Mouse (Mus musculus) urinary bladder, postnatal 36 days (tissue): Measurements from ENCODE around the gene AI413582.

Source experiments
- DNase-seq, 2 experiments: peaks; one replicate each; pipeline ENCODE4 v3.0.0; 2022; ENCODE audit warnings: low spot score in 2 of 2, mixed read lengths in 1 of 2

AI413582 gene

GRCm38 (mm10) chr17:27555512-27556172, 9.9 kb downstream of the AI413582 start:
- peak; percentile 51 to 77 for DNase-seq

DNA sequence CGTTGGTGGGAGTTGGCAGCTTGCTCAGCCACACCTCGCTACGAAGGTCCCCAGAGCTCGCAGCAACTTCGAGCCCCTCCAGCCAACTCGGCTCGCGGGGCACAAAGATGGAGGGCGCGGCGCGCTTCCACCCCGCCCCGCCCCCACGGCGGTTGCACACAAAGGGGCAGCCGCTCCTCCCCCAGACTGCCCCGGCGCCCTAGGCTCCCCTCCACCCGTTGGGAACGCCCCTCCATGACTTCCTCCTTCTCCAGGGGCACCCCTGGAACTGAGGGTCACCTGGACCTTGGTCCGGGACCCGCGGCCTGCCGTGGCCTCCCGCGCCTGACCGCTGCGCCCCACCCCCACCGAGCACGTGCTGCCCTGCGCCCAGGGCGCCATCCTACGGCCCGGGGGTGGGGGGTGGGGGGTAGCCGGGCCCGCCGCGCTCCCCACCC, 10.5 kb downstream of the AI413582 start:
- DNase-seq = no peak

DNA sequence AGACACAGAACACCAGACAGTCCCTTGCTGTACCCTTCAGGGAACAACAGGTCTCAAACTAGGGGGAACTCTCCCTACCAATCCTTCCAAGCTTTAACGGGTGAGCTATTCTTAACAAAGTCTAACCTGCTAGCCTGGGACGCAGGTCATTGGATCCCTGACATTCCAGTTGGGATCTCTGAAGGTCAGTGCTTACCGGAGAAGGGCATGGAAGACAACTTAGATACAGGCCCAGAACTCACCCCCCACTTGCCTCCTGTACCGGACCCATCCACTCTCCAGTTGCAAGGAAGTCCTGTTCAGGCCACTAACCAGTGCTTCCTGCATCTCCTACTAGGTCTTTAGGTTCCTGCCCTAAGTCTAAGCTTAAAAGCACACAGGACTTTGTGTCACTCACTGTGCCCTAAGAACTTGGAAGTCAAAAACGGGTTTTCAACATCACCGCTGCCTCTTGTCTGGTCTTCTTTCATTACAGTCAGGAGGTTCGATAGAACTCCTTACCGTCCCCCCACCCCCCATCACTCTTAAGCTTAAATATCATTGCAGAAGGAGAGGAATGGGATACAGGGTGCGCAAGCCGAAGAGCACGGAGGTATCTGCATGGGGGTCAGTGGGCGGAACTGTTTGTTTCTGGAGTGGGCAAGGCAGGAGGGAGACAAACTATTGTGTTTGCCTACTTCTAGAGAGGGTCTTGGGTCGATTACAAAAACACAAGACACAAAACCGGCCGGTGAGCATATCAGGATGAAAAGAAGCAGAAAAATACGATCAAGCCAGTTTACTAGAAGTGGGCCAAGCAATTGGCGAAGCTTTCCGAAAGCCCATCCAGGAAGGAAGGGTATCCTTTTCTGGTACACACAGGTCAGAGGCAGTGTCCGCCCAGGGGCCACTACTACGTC, 11.2 kb downstream of the AI413582 start:
- no peak for DNase-seq

GRCm38 (mm10) chr17:27552215-27553201, 13.0 kb downstream of the AI413582 start:
- no peak for DNase-seq

GRCm38 (mm10) chr17:27551393-27551940, 14.1 kb downstream of the AI413582 start:
- peak in 1 of 2 experiments; percentile 60 for DNase-seq

DNA sequence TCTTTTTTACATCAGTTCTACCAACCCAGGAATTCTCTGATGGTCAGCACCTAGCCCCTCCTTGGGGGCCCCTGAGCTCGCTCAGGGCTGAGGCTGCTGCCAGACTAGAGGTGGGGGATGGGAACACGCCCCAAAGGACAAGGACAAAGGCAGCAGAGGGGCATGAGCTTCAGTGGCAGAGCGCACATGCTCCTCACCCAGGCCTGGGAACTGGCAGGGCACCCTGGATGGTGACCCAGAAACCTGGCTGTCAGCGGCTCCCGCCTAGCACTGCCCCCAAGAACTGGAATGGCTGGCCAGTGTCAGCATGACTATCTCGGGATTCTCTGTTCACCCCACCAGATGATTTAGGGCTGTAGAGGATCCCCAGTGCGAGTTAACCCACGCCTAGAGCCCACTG, 16.3 kb downstream of the AI413582 start:
- no peak for DNase-seq

DNA sequence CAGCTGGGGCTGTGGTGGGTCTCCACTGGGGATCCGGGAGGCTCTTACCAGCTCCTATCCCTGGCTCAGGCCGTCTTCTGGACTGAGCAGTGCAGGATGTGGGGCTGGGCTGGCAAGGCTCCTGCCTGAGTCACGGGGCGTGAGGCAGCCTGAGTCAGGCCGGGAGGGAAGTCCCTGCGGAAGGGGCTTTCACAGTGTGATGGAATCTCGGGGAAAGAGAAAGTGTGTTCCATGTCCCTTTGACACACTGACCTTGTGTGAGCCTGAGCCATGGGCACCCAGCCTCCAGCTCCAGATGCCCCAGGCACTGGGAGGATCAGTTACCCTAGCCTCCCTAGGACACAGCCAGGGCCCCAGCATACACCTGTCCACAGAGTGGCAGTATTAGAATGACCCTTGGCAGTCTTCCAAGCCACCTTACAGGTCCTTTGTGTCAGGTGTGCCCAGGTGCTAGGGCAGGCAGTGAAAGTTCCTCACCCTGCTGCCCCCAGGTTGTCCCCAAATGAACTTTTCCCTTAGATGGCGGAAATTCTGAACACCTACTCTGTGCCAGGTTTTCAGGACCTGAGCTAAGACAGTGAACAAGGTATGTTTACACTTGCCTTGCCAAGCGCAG, 18.2 kb downstream of the AI413582 start:
- peak; percentile 59 to 73 for DNase-seq

GRCm38 (mm10) chr17:27546574-27547085, 18.9 kb downstream of the AI413582 start:
- DNase-seq = no peak

- DNase-seq = no peak
These were observed 19.6 kb downstream of the AI413582 start for GRCm38 (mm10) chr17:27545991-27546390.

DNA sequence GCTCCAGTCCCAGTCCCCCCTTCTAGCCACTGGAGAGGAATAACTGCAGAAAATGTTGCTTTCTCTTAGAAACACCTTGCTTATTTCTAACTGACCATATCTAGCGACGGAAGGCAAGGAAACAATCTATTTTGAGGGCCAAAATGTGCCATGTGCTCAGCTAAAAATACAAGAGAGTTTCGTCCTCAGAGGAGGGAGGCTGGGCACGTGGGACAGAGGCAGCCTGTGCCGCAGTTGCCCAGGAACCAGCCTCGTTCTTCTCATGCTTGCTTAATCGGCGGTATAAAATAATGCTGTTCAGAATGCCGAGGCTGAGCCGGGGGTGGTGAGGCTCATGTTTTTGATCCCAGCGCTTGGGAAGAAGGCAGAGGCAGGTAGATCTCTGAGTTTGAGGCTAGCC, 21.0 kb downstream of the AI413582 start:
- no peak for DNase-seq

DNA sequence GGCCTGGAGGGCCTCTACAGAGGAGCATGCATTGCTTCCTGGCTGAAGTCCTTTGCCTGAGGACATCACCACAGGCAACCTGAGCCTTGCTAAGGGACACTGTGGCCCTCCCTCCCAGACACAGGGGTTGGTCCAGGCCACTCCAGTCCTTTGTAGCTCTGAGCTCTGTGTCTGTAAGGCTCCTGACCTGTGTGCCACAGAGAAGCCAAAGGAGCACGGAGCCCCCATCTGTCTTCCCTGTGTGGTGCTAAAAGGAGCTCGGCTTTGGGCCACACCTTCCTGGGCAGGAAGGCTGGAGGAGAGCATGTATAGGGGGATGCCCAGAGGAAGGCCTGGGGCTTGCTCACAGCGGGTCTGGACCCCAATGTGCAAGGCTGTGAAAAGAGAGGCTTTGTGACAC, 23.6 kb downstream of the AI413582 start:
- DNase-seq = no peak

- no peak for DNase-seq
These were observed 24.3 kb downstream of the AI413582 start for GRCm38 (mm10) chr17:27541261-27541660.

DNA sequence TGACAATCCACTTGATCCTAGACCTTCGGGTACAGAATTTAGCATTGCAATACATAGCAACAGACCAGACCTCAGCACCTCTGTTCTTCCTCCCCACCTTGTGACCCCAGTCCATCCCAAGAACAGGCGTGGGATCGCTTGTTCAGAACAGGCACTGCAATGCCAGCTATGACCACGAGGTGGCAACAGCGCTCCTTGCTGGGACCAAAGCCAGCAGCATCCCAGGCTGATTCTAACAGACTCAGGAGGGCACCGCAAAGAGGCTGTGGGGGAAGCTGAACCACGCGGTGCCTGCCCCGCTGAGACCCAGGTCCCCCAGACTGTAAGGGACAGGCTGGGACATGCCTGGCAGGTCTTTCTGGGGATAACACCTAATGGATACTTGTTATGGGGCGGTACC, 30.8 kb downstream of the AI413582 start:
- peak; percentile 82 to 87 for DNase-seq

DNA sequence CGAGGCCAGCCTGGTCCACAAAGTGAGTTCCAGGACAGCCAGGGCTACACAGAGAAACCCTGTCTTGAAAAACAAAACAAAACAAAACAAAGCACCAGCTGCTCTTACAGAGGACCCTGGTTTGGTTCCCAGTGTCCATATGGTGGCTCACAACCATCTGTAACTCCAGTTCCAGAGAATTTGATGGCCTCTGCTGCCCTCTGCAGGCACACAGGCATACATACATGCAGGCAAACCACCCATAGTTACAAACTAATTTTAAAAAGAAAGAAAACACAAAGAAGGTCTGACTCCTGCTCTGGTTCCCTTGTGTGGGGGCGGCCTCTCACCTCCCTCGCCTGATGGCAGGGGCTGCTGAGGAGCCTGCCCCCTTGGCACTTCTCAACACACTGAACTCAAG, 32.2 kb downstream of the AI413582 start:
- DNase-seq = no peak

DNA sequence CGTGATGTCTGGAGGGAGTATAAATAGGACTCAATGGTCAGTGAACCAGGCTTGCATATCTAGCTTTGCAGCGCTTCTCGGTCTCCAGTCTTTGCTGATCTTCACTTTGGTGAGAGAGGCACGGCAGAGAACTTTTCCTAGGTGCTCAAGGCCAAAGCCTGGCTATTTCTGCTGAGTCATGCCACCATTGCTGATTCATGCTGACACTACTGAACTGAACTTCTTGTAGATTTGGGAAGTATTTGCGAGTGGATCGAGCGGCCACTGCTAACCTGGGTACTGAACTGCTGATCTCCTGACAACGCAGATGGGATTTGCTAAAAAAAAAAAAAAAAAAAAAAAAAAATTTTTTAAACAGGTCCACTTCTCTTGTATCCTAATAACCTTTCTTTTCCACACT, 33.5 kb downstream of the AI413582 start:
- DNase-seq = no peak

DNA sequence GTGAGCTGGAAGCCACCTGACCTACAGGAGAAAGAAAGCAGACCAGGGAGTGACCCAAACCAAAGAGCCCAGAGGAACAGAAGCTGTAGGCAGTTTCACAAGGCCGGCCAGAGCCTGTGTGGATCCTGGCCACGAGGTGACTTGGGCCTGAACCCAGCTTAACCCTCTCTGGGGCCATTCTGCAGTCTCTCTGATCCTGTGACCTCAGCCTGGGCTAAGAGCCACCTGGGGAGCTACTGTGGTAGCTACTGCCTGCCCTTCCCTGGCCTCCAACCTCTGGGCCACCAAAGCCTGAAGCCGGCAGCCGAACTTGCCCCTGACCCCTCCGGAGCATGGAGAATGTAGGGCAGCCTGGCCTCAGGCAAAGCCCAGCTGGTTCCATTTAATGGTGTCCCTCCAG, 36.8 kb downstream of the AI413582 start:
- no peak for DNase-seq

DNA sequence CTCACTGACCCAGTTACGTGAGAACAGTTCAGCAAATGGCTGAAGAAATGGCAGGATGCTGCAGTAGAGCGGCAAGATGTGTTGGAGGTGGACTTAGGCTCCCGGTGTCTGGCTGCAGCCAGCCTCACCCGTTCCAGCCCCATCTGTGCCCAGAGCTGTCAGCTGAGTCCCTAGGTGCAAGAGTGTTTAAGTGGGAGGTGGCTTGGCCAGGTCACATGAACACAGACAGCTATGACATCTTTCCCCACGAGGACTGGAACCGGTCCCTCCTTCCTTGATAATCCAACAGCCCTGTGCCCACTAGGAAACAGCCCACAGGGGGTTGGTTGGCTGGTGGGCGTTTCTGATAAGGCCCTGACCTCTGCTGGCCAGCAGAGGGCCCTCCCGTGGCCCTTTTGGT, 37.5 kb downstream of the AI413582 start:
- DNase-seq = no peak

DNA sequence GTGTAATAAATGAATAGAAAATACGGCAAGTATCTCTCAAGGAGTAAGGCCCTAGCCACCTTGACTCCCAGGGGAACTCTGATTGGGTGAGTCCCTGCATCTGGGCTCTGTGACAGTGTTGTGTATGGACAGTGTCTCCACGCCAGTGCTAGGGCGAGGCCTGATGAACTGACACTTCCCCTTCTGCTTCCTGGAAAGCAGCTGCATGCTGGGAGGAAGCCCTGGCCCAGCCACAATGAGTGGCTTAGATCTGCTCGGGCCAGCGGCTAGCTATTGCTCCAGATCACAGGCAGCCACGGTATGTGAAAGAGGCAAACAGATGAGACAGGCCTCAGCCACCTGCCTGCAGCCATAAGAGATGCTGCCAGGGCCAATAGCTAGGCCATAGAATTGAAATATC, 38.4 kb downstream of the AI413582 start:
- DNase-seq = no peak

- DNase-seq = no peak
These were observed 42.4 kb downstream of the AI413582 start for GRCm38 (mm10) chr17:27523121-27523520.

- DNase-seq = no peak
These were observed 44.3 kb downstream of the AI413582 start, which contains the start of gene Grm4 for GRCm38 (mm10) chr17:27521303-27521702. Gene Grm4 (minus strand): TSS chr17:27521403.

DNA sequence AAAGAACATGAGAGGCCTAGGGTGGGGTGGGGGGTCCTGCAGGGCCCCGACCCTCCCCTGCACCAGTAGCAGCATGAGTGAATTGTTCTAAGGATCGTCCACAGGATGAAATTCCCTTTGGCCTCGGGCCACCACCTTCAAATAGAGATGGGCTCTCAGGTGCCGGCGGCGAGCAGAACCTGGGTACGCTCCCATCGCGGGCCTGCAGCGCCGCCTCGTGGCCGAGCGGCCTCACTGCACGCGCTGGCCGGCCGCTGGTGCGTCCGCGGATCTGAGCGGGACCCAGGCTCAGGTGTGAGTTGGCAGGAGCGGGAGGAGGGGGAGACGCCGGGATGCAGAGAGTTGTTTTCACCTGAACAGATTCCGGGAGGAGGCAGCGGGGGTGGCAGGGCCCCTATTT, 45.0 kb downstream of the AI413582 start:
- DNase-seq = peak in 1 of 2 experiments; percentile 31
